Mouse (Mus musculus) lung, embryonic 15.5 days (tissue): Measurements from ENCODE around the gene Trim69. TPM values are rescaled to one million over a fixed set of nuclear protein-coding genes. Genes with fewer than 3 reads are reported as not detected.
A peak's percentile ranks its signal among the peaks of the same experiment; 100 is the strongest.

Experiments
- ATAC-seq: fragments of 200-750 bp; cut with Nextera tagmentation; 2 replicates; pipeline ENCODE4 v1.8.0; 2017; ENCODE audit warnings: moderate number of reproducible peaks, borderline replicate concordance; ENCODE audit not compliant: low FRiP score, low TSS enrichment; ENCODE audit errors: extremely low read depth
- H3K27ac ChIP-seq: fragments of 300-500 bp; sonication (generic); 2 replicates; pipeline ENCODE4 v1.5.1; 2015; ENCODE audit warnings: moderate library complexity, mild to moderate bottlenecking, inconsistent platforms
- H3K27me3 ChIP-seq: fragments of 300-500 bp; sonication (generic); 2 replicates; pipeline ENCODE4 v1.6.1; 2015; ENCODE audit warnings: inconsistent platforms
- H3K36me3 ChIP-seq: fragments of 300-500 bp; sonication (generic); 2 replicates; pipeline ENCODE4 v1.6.1; 2015; ENCODE audit warnings: inconsistent platforms
- H3K4me1 ChIP-seq: fragments of 300-500 bp; sonication (generic); 2 replicates; pipeline ENCODE4 v1.6.1; 2015; ENCODE audit warnings: inconsistent platforms
- H3K4me2 ChIP-seq: fragments of 300-500 bp; sonication (generic); 2 replicates; pipeline ENCODE4 v1.6.1; 2015; ENCODE audit warnings: inconsistent platforms, mild to moderate bottlenecking, moderate library complexity
- H3K4me3 ChIP-seq: fragments of 300-500 bp; sonication (generic); 2 replicates; pipeline ENCODE4 v1.5.1; 2015; ENCODE audit warnings: mild to moderate bottlenecking, inconsistent platforms
- H3K9ac ChIP-seq: fragments of 300-500 bp; sonication (generic); 2 replicates; pipeline ENCODE4 v1.6.1; 2015; ENCODE audit warnings: inconsistent platforms
- H3K9me3 ChIP-seq: fragments of 300-500 bp; sonication (generic); 2 replicates; pipeline ENCODE4 v1.6.1; 2016; ENCODE audit warnings: inconsistent platforms
- WGBS: fragments of 180-500 bp; shearing (Covaris S2); methylation state at CpG from one replicate; pipeline ENCODE4 v1.1.7; 2015; 5-methylcytosine and 5-hydroxymethylcytosine counted together
- polyA plus RNA-seq: library from polyadenylated mRNA; unstranded; fragments of >200 nt; fragmentation: Nextera tagmentation; extraction: Ambion mirVana; gene quantifications from 2 replicates; pipeline ENCODE4 v1.2.1, GENCODE M21; 2015

Gene Trim69
- polyA plus RNA-seq, 1 experiment from 2014 or later, result not detected

GRCm38 (mm10) chr2:122141332-122141967 is 19.1 kb upstream of the Trim69 start:
- H3K9ac ChIP-seq, result no peak overlapping the region
- no peak overlapping the region for H3K4me2 ChIP-seq
- no peaks in the 10 kb centered on the region for H3K27me3 ChIP-seq
- 66% methylated on average over 5 of the region's 5 CpGs for WGBS
- no peaks in the 10 kb centered on the region for H3K4me1 ChIP-seq
- H3K9me3 ChIP-seq, result no peaks in the 10 kb centered on the region
- no peak for ATAC-seq
- H3K27ac ChIP-seq, result no peak overlapping the region
- no peaks in the 10 kb centered on the region for H3K36me3 ChIP-seq
- H3K4me3 ChIP-seq, result no peak overlapping the region

- Histone ChIP-seq H3K4me1 (no peaks in the 10 kb centered on the region), H3K4me2 (no peak overlapping the region), H3K36me3 (no peaks in the 10 kb centered on the region), H3K27ac (no peak overlapping the region), H3K9me3 (no peaks in the 10 kb centered on the region), H3K27me3 (no peaks in the 10 kb centered on the region), H3K9ac (no peak overlapping the region), H3K4me3 (no peak overlapping the region)
- 83% methylated on average over 3 of the region's 3 CpGs for WGBS
- ATAC-seq, result no peak
Measured at GRCm38 (mm10) chr2:122143111-122143510, 17.4 kb upstream of the Trim69 start.

GRCm38 (mm10) chr2:122145756-122146155 is 14.7 kb upstream of the Trim69 start:
- Histone ChIP-seq H3K4me3 (no peak overlapping the region), H3K27ac (no peak overlapping the region), H3K27me3 (no peaks in the 10 kb centered on the region), H3K4me1 (peaks cover 9% of the 10 kb centered on the region; the same call in 1 of the 2 replicates), H3K9ac (no peak overlapping the region), H3K4me2 (no peak overlapping the region), H3K36me3 (no peaks in the 10 kb centered on the region), H3K9me3 (no peaks in the 10 kb centered on the region)
- 53% methylated on average over 4 of the region's 4 CpGs for WGBS
- no peak for ATAC-seq

- Histone ChIP-seq H3K4me3 (no peak overlapping the region), H3K27me3 (no peaks in the 10 kb centered on the region), H3K9me3 (no peaks in the 10 kb centered on the region), H3K36me3 (peaks cover 2% of the 10 kb centered on the region; the same call in 1 of the 2 replicates), H3K9ac (no peak overlapping the region), H3K4me1 (peaks cover 9% of the 10 kb centered on the region; the same call in 1 of the 2 replicates), H3K27ac (no peak overlapping the region), H3K4me2 (no peak overlapping the region; the same call in 1 of the 2 replicates)
- WGBS, result 59% methylated on average over 6 of the region's 6 CpGs
- ATAC-seq, result no peak
Measured at GRCm38 (mm10) chr2:122146687-122147086, 13.8 kb upstream of the Trim69 start.

- Histone ChIP-seq H3K4me2 (peak within 1 kb of the TSS; percentile 55), H3K36me3 (peaks cover 10% of the 10 kb centered on the region; the same call in 1 of the 2 replicates), H3K9me3 (no peaks in the 10 kb centered on the region), H3K4me1 (peaks cover 9% of the 10 kb centered on the region; the same call in 1 of the 2 replicates), H3K27ac (peak within 1 kb of the TSS; percentile 71), H3K9ac (peak within 1 kb of the TSS; percentile 51), H3K4me3 (peak within 1 kb of the TSS; percentile 54), H3K27me3 (no peaks in the 10 kb centered on the region)
- WGBS, result under 1% methylated on average over 40 of the region's 40 CpGs
- peak; percentile 97 for ATAC-seq
Measured at GRCm38 (mm10) chr2:122147508-122148241, 12.8 kb upstream of the Trim69 start, which contains the start of gene B2m. TSS of gene B2m (plus strand) at chr2:122147686.

GRCm38 (mm10) chr2:122148242-122148917 is 12.1 kb upstream of the Trim69 start:
- Histone ChIP-seq H3K36me3 (peaks cover 15% of the 10 kb centered on the region; the same call in 1 of the 2 replicates), H3K27me3 (no peaks in the 10 kb centered on the region), H3K27ac (peak overlapping the region; percentile 71; the same call in 1 of the 2 replicates), H3K4me2 (peak overlapping the region; percentile 55), H3K9ac (peak overlapping the region; percentile 51), H3K4me1 (peaks cover 9% of the 10 kb centered on the region; the same call in 1 of the 2 replicates), H3K9me3 (no peaks in the 10 kb centered on the region), H3K4me3 (peak overlapping the region; percentile 54)
- ATAC-seq, result peak; percentile 59
- WGBS, result 14% methylated on average over 18 of the region's 18 CpGs

GRCm38 (mm10) chr2:122149316-122149715 is 11.2 kb upstream of the Trim69 start:
- no peak for ATAC-seq
- Histone ChIP-seq H3K4me2 (peak overlapping the region; percentile 55), H3K4me1 (peaks cover 9% of the 10 kb centered on the region; the same call in 1 of the 2 replicates), H3K27me3 (no peaks in the 10 kb centered on the region), H3K27ac (no peak overlapping the region), H3K4me3 (no peak overlapping the region), H3K9ac (no peak overlapping the region), H3K36me3 (peaks cover 16% of the 10 kb centered on the region; the same call in 1 of the 2 replicates), H3K9me3 (no peaks in the 10 kb centered on the region)
- WGBS, result 91% methylated on average over 6 of the region's 6 CpGs

GRCm38 (mm10) chr2:122149716-122150115 is 10.8 kb upstream of the Trim69 start:
- H3K27me3 ChIP-seq, result no peaks in the 10 kb centered on the region
- H3K9me3 ChIP-seq, result no peaks in the 10 kb centered on the region
- H3K9ac ChIP-seq, result no peak overlapping the region
- no peak overlapping the region; the same call in 1 of the 2 replicates for H3K4me2 ChIP-seq
- WGBS, result 79% methylated on average over 3 of the region's 3 CpGs
- no peak overlapping the region for H3K4me3 ChIP-seq
- no peak for ATAC-seq
- peaks cover 16% of the 10 kb centered on the region; the same call in 1 of the 2 replicates for H3K36me3 ChIP-seq
- peaks cover 9% of the 10 kb centered on the region; the same call in 1 of the 2 replicates for H3K4me1 ChIP-seq
- H3K27ac ChIP-seq, result no peak overlapping the region

- no peak overlapping the region for H3K9ac ChIP-seq
- no peak overlapping the region for H3K4me2 ChIP-seq
- H3K27ac ChIP-seq, result no peak overlapping the region
- H3K9me3 ChIP-seq, result no peaks in the 10 kb centered on the region
- peaks cover 21% of the 10 kb centered on the region; the same call in 1 of the 2 replicates for H3K36me3 ChIP-seq
- no peak overlapping the region for H3K4me3 ChIP-seq
- no peak for ATAC-seq
- H3K27me3 ChIP-seq, result no peaks in the 10 kb centered on the region
- 98% methylated on average over 1 of the region's 1 CpGs for WGBS
- H3K4me1 ChIP-seq, result peaks cover 9% of the 10 kb centered on the region; the same call in 1 of the 2 replicates
Measured at GRCm38 (mm10) chr2:122151221-122151620, 9.3 kb upstream of the Trim69 start.

GRCm38 (mm10) chr2:122152850-122153249 is 7.7 kb upstream of the Trim69 start:
- WGBS, result 85% methylated on average over 3 of the region's 3 CpGs

GRCm38 (mm10) chr2:122153681-122154365 is 6.7 kb upstream of the Trim69 start:
- 79% methylated on average over 7 of the region's 7 CpGs for WGBS
- Histone ChIP-seq H3K27ac (no peak overlapping the region), H3K4me3 (no peak overlapping the region), H3K36me3 (peaks cover 21% of the 10 kb centered on the region; the same call in 1 of the 2 replicates), H3K4me2 (no peak overlapping the region), H3K9ac (no peak overlapping the region), H3K9me3 (no peaks in the 10 kb centered on the region), H3K4me1 (peaks cover 13% of the 10 kb centered on the region; the same call in 1 of the 2 replicates), H3K27me3 (no peaks in the 10 kb centered on the region)
- no peak for ATAC-seq

More at GRCm38 (mm10) chr2:122152850-122153249, 7.7 kb upstream of the Trim69 start:
- Histone ChIP-seq H3K9me3 (no peaks in the 10 kb centered on the region), H3K4me1 (peaks cover 9% of the 10 kb centered on the region; the same call in 1 of the 2 replicates), H3K27me3 (no peaks in the 10 kb centered on the region), H3K4me3 (no peak overlapping the region), H3K36me3 (peaks cover 21% of the 10 kb centered on the region; the same call in 1 of the 2 replicates), H3K27ac (no peak overlapping the region), H3K9ac (no peak overlapping the region), H3K4me2 (no peak overlapping the region)
- ATAC-seq, result no peak
